Mouse (Mus musculus) cerebral cortex, adult 2 months (tissue): ENCODE measurements around the gene Cdc25a.

ENCODE experiments used
- WGBS: fragments of 180-500 bp; shearing (Covaris S2); methylation state at CpG from one replicate; pipeline ENCODE4 v1.1.7; 2018; 5-methylcytosine and 5-hydroxymethylcytosine counted together

Gene Cdc25a

GRCm38 (mm10) chr9:109894413-109895090 is 19.2 kb downstream of the Cdc25a start:
- 33% methylated on average over 6 of the region's 6 CpGs for WGBS

GRCm38 (mm10) chr9:109895593-109895992 is 20.2 kb downstream of the Cdc25a start:
- WGBS, result 66% methylated on average over 6 of the region's 6 CpGs

GRCm38 (mm10) chr9:109896253-109897150 is 21.1 kb downstream of the Cdc25a start:
- WGBS, result 88% methylated on average over 8 of the region's 8 CpGs

GRCm38 (mm10) chr9:109898027-109898426 is 22.6 kb downstream of the Cdc25a start:
- 50% methylated on average over 2 of the region's 2 CpGs for WGBS

- 72% methylated on average over 12 of the region's 15 CpGs for WGBS
Measured at GRCm38 (mm10) chr9:109899361-109899760, 24.0 kb downstream of the Cdc25a start.

GRCm38 (mm10) chr9:109899774-109900173 is 24.4 kb downstream of the Cdc25a start:
- 69% methylated on average over 8 of the region's 8 CpGs for WGBS

- WGBS, result 77% methylated on average over 3 of the region's 3 CpGs
Measured at GRCm38 (mm10) chr9:109900604-109901003, 25.2 kb downstream of the Cdc25a start.

- WGBS, result 69% methylated on average over 4 of the region's 4 CpGs
Measured at GRCm38 (mm10) chr9:109902246-109902645, 26.9 kb downstream of the Cdc25a start.

- 63% methylated on average over 5 of the region's 5 CpGs for WGBS
Measured at GRCm38 (mm10) chr9:109902740-109903139, 27.4 kb downstream of the Cdc25a start.

- WGBS, result 70% methylated on average over 8 of the region's 8 CpGs
Measured at GRCm38 (mm10) chr9:109907300-109907699, 31.9 kb downstream of the Cdc25a start.

- WGBS, result 66% methylated on average over 6 of the region's 6 CpGs
Measured at GRCm38 (mm10) chr9:109907774-109908465, 32.5 kb downstream of the Cdc25a start.

GRCm38 (mm10) chr9:109909102-109909501 is 33.7 kb downstream of the Cdc25a start:
- WGBS, result 92% methylated on average over 8 of the region's 8 CpGs

GRCm38 (mm10) chr9:109909926-109910325 is 34.5 kb downstream of the Cdc25a start:
- 96% methylated on average over 4 of the region's 4 CpGs for WGBS

- WGBS, result 80% methylated on average over 7 of the region's 7 CpGs
Measured at GRCm38 (mm10) chr9:109911779-109912178, 36.4 kb downstream of the Cdc25a start.

- WGBS, result 74% methylated on average over 4 of the region's 4 CpGs
Measured at GRCm38 (mm10) chr9:109914269-109914926, 39.0 kb downstream of the Cdc25a start.

- 71% methylated on average over 2 of the region's 2 CpGs for WGBS
Measured at GRCm38 (mm10) chr9:109917931-109918330, 42.6 kb downstream of the Cdc25a start.

- 98% methylated on average over 3 of the region's 3 CpGs for WGBS
Measured at GRCm38 (mm10) chr9:109929131-109929530, 53.8 kb downstream of the Cdc25a start.

GRCm38 (mm10) chr9:109930063-109930462 is 54.7 kb downstream of the Cdc25a start:
- WGBS, result 94% methylated on average over 5 of the region's 5 CpGs

- 54% methylated on average over 6 of the region's 6 CpGs for WGBS
Measured at GRCm38 (mm10) chr9:109930752-109931151, 55.4 kb downstream of the Cdc25a start.

GRCm38 (mm10) chr9:109931257-109932171 is 56.1 kb downstream of the Cdc25a start, which contains the start of gene Map4:
Map4 (plus strand) TSS chr9:109931460.
- WGBS, result under 1% methylated on average over 92 of the region's 94 CpGs

GRCm38 (mm10) chr9:109932361-109932755 is 57.0 kb downstream of the Cdc25a start:
- 0% methylated on average over 20 of the region's 20 CpGs for WGBS
